Mouse (Mus musculus): ENCODE results near the gene Cdh16. TPM values are rescaled to one million over a fixed set of nuclear protein-coding genes. Genes with fewer than 3 reads are reported as not detected.

Gene Cdh16
- 1.7 and 7.7 TPM in 2 replicates for polyA plus RNA-seq (2015; fragmentation: Nextera tagmentation; extraction: Ambion mirVana)

DNA sequence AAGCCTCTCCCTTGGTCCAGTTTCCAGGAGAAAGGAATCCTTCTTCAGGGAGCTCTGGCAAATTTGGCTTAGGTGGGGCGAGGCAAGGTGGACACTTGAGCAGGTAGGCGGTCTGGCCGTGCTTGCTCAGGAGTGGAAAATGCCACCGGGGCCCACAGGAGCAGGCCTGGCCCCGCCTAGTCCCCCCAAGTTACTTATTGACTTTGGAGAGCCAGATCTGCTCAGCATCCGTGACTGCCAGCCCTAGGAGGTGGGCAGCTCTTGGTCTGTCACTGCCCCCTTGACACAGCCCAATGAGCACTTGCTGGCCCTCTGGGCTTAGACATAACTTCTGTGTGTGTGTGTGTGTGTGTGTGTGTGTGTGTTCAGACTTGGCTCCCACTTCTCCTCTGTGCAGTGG, at the start of gene Cdh16:
Gene Cdh16, minus strand, starts transcription at position 236 of the 400 bp plus-strand sequence.

DNA sequence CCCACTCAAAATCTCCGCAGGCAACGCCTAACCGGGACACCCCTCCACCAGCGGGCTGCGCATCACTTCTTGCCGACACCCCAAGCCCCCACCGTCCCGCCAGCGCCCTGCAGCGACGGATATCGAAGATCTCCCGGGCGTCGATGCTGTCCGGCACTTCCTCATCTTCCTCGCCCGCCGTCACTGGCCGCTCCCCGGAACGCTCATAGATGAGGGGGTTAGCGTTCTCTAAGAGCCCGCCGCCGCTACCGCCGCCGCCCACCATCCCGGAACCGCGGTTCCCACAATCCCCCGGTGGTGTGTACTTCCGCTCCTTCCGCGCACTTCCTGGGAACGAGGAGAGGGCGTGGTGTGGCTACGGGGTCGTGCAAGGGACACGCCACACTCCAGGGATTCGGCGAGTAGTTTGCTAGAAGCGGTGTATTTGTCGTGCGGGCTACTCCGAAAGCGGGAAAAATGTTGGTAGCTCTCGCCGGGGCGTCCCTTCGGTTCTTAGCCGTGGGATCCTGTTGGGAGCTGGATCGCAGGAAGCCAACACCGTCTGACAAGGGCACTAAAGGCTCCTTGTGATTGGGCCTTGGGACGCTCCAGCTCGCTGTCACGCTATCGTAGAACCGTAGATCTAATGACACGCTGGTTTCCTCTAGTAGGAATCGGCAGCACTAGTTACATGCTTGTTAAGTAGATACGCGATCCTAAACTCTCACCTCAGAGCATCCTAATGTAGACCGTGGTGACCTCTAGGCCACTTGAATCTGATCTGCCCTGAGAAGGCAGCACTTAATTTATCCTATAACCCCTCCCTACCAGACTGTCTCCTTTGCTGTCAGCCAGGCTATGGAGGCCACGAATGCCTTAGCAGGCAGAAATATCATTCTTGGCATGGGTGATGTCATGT, 17.5 kb upstream of the Cdh16 start, which contains the start of gene Ciao2b:
Gene Ciao2b, minus strand, starts transcription at position 540 of the 898 bp plus-strand sequence.

GRCm38 (mm10) chr8:104630981-104631663, 6.9 kb upstream of the Cdh16 start, which contains the start of gene Rrad:
Gene Rrad, minus strand, starts transcription at chr8:104631327.

GRCm38 (mm10) chr8:104591133-104591834, 32.9 kb downstream of the Cdh16 start, which contains the start of gene Pdp2:
Gene Pdp2, plus strand, starts transcription at chr8:104591451.

Other genes starting within 250 kb of the Cdh16 start
- 1.3 and 1.8 TPM in 2 replicates for gene Cmtm4, start 228.6 kb downstream of the Cdh16 start, polyA plus RNA-seq (2015; fragmentation: Nextera tagmentation; extraction: Ambion mirVana)
- gene Dync1li2, start 181.3 kb downstream of the Cdh16 start, polyA plus RNA-seq (2015; fragmentation: Nextera tagmentation; extraction: Ambion mirVana): 32.6 and 39.1 TPM in 2 replicates
- 0.08 and 0.16 TPM in 2 replicates for gene Terb1, start 114.5 kb downstream of the Cdh16 start, polyA plus RNA-seq (2015; fragmentation: Nextera tagmentation; extraction: Ambion mirVana)
- 94.0 and 97.2 TPM in 2 replicates for gene Nae1, start 89.8 kb downstream of the Cdh16 start, polyA plus RNA-seq (2015; fragmentation: Nextera tagmentation; extraction: Ambion mirVana)
- gene Car7, start 89.7 kb downstream of the Cdh16 start, polyA plus RNA-seq (2015; fragmentation: Nextera tagmentation; extraction: Ambion mirVana): 1.8 and 2.3 TPM in 2 replicates
- 6.0 and 7.1 TPM in 2 replicates for gene Pdp2, start 32.9 kb downstream of the Cdh16 start, polyA plus RNA-seq (2015; fragmentation: Nextera tagmentation; extraction: Ambion mirVana)
- 3.0 and 5.8 TPM in 2 replicates for gene Rrad, start 6.9 kb upstream of the Cdh16 start, polyA plus RNA-seq (2015; fragmentation: Nextera tagmentation; extraction: Ambion mirVana)
- 70.3 and 77.3 TPM in 2 replicates for gene Ciao2b, start 17.6 kb upstream of the Cdh16 start, polyA plus RNA-seq (2015; fragmentation: Nextera tagmentation; extraction: Ambion mirVana)
- 3.0 and 3.2 TPM in 2 replicates for gene Ces2a, start 109.6 kb upstream of the Cdh16 start, polyA plus RNA-seq (2015; fragmentation: Nextera tagmentation; extraction: Ambion mirVana)
- gene Ces2b, start 207.2 kb upstream of the Cdh16 start, polyA plus RNA-seq (2015; fragmentation: Nextera tagmentation; extraction: Ambion mirVana): 0.11 and 0.14 TPM in 2 replicates
- gene Ces2c, start 222.7 kb upstream of the Cdh16 start, polyA plus RNA-seq (2015; fragmentation: Nextera tagmentation; extraction: Ambion mirVana): 0.14 TPM in 1 of 2 replicates, not detected in the other

All from adrenal gland, postnatal 0 days (tissue).